Mouse (Mus musculus) lung, postnatal 0 days (tissue): ENCODE measurements at regions not wholly inside any gene's neighbourhood (a gene's known extent, or its start where the extent isn't known, plus 50 kb on each side); places are given as distances from the start of the nearest gene placed in this dataset.

ENCODE experiments used
- ATAC-seq: fragments of 200-750 bp; cut with Nextera tagmentation; 2 replicates; pipeline ENCODE4 v1.8.0; 2017; ENCODE audit warnings: moderate library complexity
- DNase-seq: peaks from one replicate; pipeline ENCODE4 v3.0.0-alpha.2; 2016; ENCODE audit warnings: low spot score
- H3K27ac ChIP-seq: fragments of 300-500 bp; sonication (generic); 2 replicates; pipeline ENCODE4 v1.5.1; 2014; ENCODE audit warnings: antibody characterized with exemption, mild to moderate bottlenecking, low read length, mixed read lengths
- H3K27me3 ChIP-seq: fragments of 300-500 bp; sonication (generic); replicated peaks from 2 replicates; pipeline ENCODE4 v1.6.1; 2014; ENCODE audit warnings: low read length, mixed read lengths; ENCODE audit not compliant: insufficient read depth
- H3K36me3 ChIP-seq: fragments of 300-500 bp; sonication (generic); 2 replicates; pipeline ENCODE4 v1.6.1; 2014; ENCODE audit warnings: low read length, mixed read lengths; ENCODE audit not compliant: insufficient read depth
- H3K4me1 ChIP-seq: fragments of 300-500 bp; sonication (generic); 2 replicates; pipeline ENCODE4 v1.6.1; 2014; ENCODE audit warnings: antibody characterized with exemption, low read depth, low read length, mixed read lengths; ENCODE audit not compliant: insufficient read depth
- H3K4me2 ChIP-seq: fragments of 300-500 bp; sonication (generic); replicated peaks from 2 replicates; pipeline ENCODE4 v1.6.1; 2014; ENCODE audit warnings: low read depth, mild to moderate bottlenecking, low read length, moderate library complexity, mixed read lengths
- H3K4me3 ChIP-seq: fragments of 300-500 bp; sonication (generic); 2 replicates; pipeline ENCODE4 v1.5.1; 2014; ENCODE audit warnings: low read depth, low read length
- H3K9ac ChIP-seq: fragments of 300-500 bp; sonication (generic); replicated peaks from 2 replicates; pipeline ENCODE4 v1.6.1; 2014; ENCODE audit warnings: low read depth, mild to moderate bottlenecking
- H3K9me3 ChIP-seq: fragments of 300-500 bp; sonication (generic); 2 replicates; pipeline ENCODE4 v1.6.1; 2016; ENCODE audit warnings: low read length, mixed read lengths
- CTCF ChIP-seq: IDR thresholded peaks from 2 replicates; pipeline ENCODE4 v1.5.1; 2016; ENCODE audit warnings: antibody characterized with exemption, mild to moderate bottlenecking
- EP300 ChIP-seq: IDR thresholded peaks from 2 replicates; pipeline ENCODE4 v1.6.1; 2016; ENCODE audit warnings: antibody characterized with exemption, mild to moderate bottlenecking, control low read depth
- WGBS: fragments of 180-500 bp; shearing (Covaris S2); extraction: QIAGEN DNeasy Blood & Tissue Kit; methylation state at CpG from one replicate; pipeline ENCODE4 v1.1.7; 2014; 5-methylcytosine and 5-hydroxymethylcytosine counted together

GRCm38 (mm10) chr5:49662096-49662495, 137.4 kb upstream of the Kcnip4 start:
- Histone ChIP-seq H3K4me1 (no peaks in the 10 kb centered on the region), H3K27me3 (no peaks in the 10 kb centered on the region), H3K9ac (no peak overlapping the region), H3K4me2 (no peak overlapping the region), H3K36me3 (no peaks in the 10 kb centered on the region), H3K4me3 (no peak overlapping the region), H3K27ac (no peak overlapping the region), H3K9me3 (no peaks in the 10 kb centered on the region)
- TF ChIP-seq EP300 = no peak
- no peak for TF ChIP-seq CTCF
- ATAC-seq = no peak
- 50% methylated on average over 3 of the region's 3 CpGs for WGBS
- no peak for DNase-seq

- ATAC-seq (no peak), DNase-seq (no peak)
- no peak overlapping the region for H3K27ac ChIP-seq
- H3K9ac ChIP-seq = no peak overlapping the region
- no peaks in the 10 kb centered on the region for H3K27me3 ChIP-seq
- no peak overlapping the region for H3K4me2 ChIP-seq
- TF ChIP-seq EP300 = no peak
- no peak for TF ChIP-seq CTCF
- no peak overlapping the region for H3K4me3 ChIP-seq
- no peaks in the 10 kb centered on the region for H3K9me3 ChIP-seq
- H3K36me3 ChIP-seq = no peaks in the 10 kb centered on the region
- H3K4me1 ChIP-seq = no peaks in the 10 kb centered on the region
These were observed 135.9 kb upstream of the Kcnip4 start for GRCm38 (mm10) chr5:49660598-49660997.

- ATAC-seq (no peak), DNase-seq (no peak)
- Histone ChIP-seq H3K36me3 (no peaks in the 10 kb centered on the region), H3K4me2 (no peak overlapping the region), H3K4me1 (no peaks in the 10 kb centered on the region), H3K27ac (no peak overlapping the region), H3K9me3 (no peaks in the 10 kb centered on the region), H3K27me3 (no peaks in the 10 kb centered on the region), H3K9ac (no peak overlapping the region), H3K4me3 (no peak overlapping the region)
- 93% methylated on average over 5 of the region's 5 CpGs for WGBS
- TF ChIP-seq EP300 (no peak), CTCF (no peak)
These were observed 126.2 kb upstream of the Kcnip4 start for GRCm38 (mm10) chr5:49650953-49651352.

- 75% methylated on average over 1 of the region's 1 CpGs for WGBS
- Histone ChIP-seq H3K4me1 (no peaks in the 10 kb centered on the region), H3K4me2 (no peak overlapping the region)
These were observed 121.1 kb upstream of the Kcnip4 start for GRCm38 (mm10) chr5:49645781-49646180.

GRCm38 (mm10) chr5:49644606-49645005, 119.9 kb upstream of the Kcnip4 start:
- WGBS = 95% methylated on average over 2 of the region's 2 CpGs
- TF ChIP-seq CTCF (no peak), EP300 (no peak)
- no peaks in the 10 kb centered on the region for H3K27me3 ChIP-seq

More at GRCm38 (mm10) chr5:49645781-49646180, 121.1 kb upstream of the Kcnip4 start:
- no peak overlapping the region for H3K9ac ChIP-seq
- H3K4me3 ChIP-seq = no peak overlapping the region
- no peak for ATAC-seq
- TF ChIP-seq CTCF (no peak), EP300 (no peak)
- H3K9me3 ChIP-seq = no peaks in the 10 kb centered on the region
- H3K36me3 ChIP-seq = no peaks in the 10 kb centered on the region
- DNase-seq = no peak
- H3K27ac ChIP-seq = no peak overlapping the region
- no peaks in the 10 kb centered on the region for H3K27me3 ChIP-seq

GRCm38 (mm10) chr5:49642439-49642838, 117.7 kb upstream of the Kcnip4 start:
- no peak for DNase-seq
- no peak overlapping the region for H3K4me2 ChIP-seq

More at GRCm38 (mm10) chr5:49644606-49645005, 119.9 kb upstream of the Kcnip4 start:
- no peak overlapping the region for H3K9ac ChIP-seq
- H3K27ac ChIP-seq = no peak overlapping the region
- H3K4me3 ChIP-seq = no peak overlapping the region
- no peak overlapping the region for H3K4me2 ChIP-seq
- H3K36me3 ChIP-seq = no peaks in the 10 kb centered on the region
- no peaks in the 10 kb centered on the region for H3K9me3 ChIP-seq
- ATAC-seq (no peak), DNase-seq (no peak)
- no peaks in the 10 kb centered on the region for H3K4me1 ChIP-seq

More at GRCm38 (mm10) chr5:49642439-49642838, 117.7 kb upstream of the Kcnip4 start:
- no peaks in the 10 kb centered on the region for H3K27me3 ChIP-seq
- no peak overlapping the region for H3K9ac ChIP-seq
- H3K36me3 ChIP-seq = no peaks in the 10 kb centered on the region
- H3K27ac ChIP-seq = no peak overlapping the region
- H3K4me3 ChIP-seq = no peak overlapping the region
- WGBS = 71% methylated on average over 2 of the region's 2 CpGs
- no peaks in the 10 kb centered on the region for H3K4me1 ChIP-seq
- no peaks in the 10 kb centered on the region for H3K9me3 ChIP-seq
- ATAC-seq = no peak
- TF ChIP-seq EP300 (no peak), CTCF (no peak)
